Mouse (Mus musculus) E14TG2a.4 (cell line): ENCODE measurements at regions not wholly inside any gene's neighbourhood (a gene's known extent, or its start where the extent isn't known, plus 50 kb on each side); places are given as distances from the start of the nearest gene placed in this dataset.

ENCODE experiments used
- H3K27me3 ChIP-seq: 2 replicates; pipeline ENCODE4 v1.6.1; 2014; ENCODE audit warnings: low read length, control low read depth; ENCODE audit not compliant: insufficient read depth
- H3K36me3 ChIP-seq: 2 replicates; pipeline ENCODE4 v1.6.1; 2014; ENCODE audit warnings: low read length, control low read depth; ENCODE audit not compliant: insufficient read depth
- H3K4me1 ChIP-seq: replicated peaks from 2 replicates; pipeline ENCODE4 v1.6.1; 2014; ENCODE audit warnings: low read depth, low read length, control low read depth
- H3K4me3 ChIP-seq: replicated peaks from 2 replicates; pipeline ENCODE4 v1.5.1; 2014; ENCODE audit warnings: mild to moderate bottlenecking, low read length
- H3K9me3 ChIP-seq: 2 replicates; pipeline ENCODE4 v1.6.1; 2014; ENCODE audit warnings: low read length, control low read depth
- CTCF ChIP-seq: conservative IDR thresholded peaks from 2 replicates; pipeline ENCODE4 v1.5.1; 2014; ENCODE audit warnings: low read length
- NANOG ChIP-seq: IDR thresholded peaks from 2 replicates; pipeline ENCODE4 v1.6.1; 2014; ENCODE audit warnings: borderline replicate concordance, low read length, mixed read lengths
- POU5F1 ChIP-seq: IDR thresholded peaks from 2 replicates; pipeline ENCODE4 v1.6.1; 2014; ENCODE audit warnings: low read length, borderline replicate concordance

DNA sequence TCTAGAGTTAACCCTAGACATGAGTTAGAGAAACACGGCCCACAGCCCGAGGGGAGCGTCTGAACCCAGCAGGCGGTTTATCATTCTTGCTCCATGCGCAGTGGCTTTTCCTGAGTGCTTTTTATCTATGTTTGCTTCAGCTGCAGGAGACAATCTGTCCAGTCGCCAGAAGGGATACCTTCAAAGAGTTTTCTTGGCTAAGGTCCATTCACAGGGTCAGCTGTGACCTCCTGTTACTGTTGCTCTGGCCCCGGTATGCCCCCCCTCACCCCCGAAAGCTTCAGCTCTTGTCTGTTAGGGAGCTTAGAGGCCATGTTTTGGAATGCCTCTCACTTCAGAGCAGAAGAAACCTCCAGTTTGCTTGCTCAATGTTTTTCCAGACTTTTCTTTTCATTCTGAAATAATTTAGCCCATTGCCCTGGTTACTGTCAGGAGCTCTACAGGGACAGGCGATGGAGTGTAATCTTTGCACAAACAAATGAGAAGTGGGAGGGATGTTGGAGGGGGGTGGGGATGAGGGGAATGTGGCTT, 51.2 kb upstream of the Slc1a3 start:
- Histone ChIP-seq H3K4me1 (no peaks in the 10 kb centered on the region), H3K27me3 (0 out of 2 replicates have a peak, but pooled peaks cover 9% of the 10 kb centered on the region), H3K36me3 (no peaks in the 10 kb centered on the region), H3K9me3 (no peaks in the 10 kb centered on the region), H3K4me3 (no peak overlapping the region)
- TF ChIP-seq CTCF (no peak), POU5F1 (no peak), NANOG (no peak)

- TF ChIP-seq NANOG = no peak
- no peak for TF ChIP-seq POU5F1
- TF ChIP-seq CTCF = no peak
- Histone ChIP-seq H3K36me3 (no peaks in the 10 kb centered on the region), H3K4me1 (no peaks in the 10 kb centered on the region)
Measured at GRCm38 (mm10) chr15:8761132-8761531, 50.6 kb upstream of the Slc1a3 start.

More at GRCm38 (mm10) chr15:8761132-8761531, 50.6 kb upstream of the Slc1a3 start:
- no peaks in the 10 kb centered on the region for H3K9me3 ChIP-seq
- H3K4me3 ChIP-seq = no peak overlapping the region
- H3K27me3 ChIP-seq = 0 out of 2 replicates have a peak, but pooled peaks cover 9% of the 10 kb centered on the region
